Mouse (Mus musculus) kidney, embryonic 16.5 days (tissue): ENCODE data around the gene Nos1ap. TPM values are rescaled to one million over a fixed set of nuclear protein-coding genes. Genes with fewer than 3 reads are reported as not detected.

Source experiments
- ATAC-seq: fragments of 200-750 bp; cut with Nextera tagmentation; 2 replicates; pipeline ENCODE4 v1.8.0; 2017; ENCODE audit warnings: moderate TSS enrichment; ENCODE audit not compliant: low FRiP score, low TSS enrichment
- H3K27ac ChIP-seq: fragments of 300-500 bp; sonication (generic); 2 replicates; pipeline ENCODE4 v1.5.1; 2014; ENCODE audit warnings: low read length
- H3K27me3 ChIP-seq: fragments of 300-500 bp; sonication (generic); 2 replicates; pipeline ENCODE4 v1.6.1; 2014; ENCODE audit warnings: low read length, control low read depth, mixed read lengths; ENCODE audit not compliant: insufficient read depth
- H3K36me3 ChIP-seq: fragments of 300-500 bp; sonication (generic); 2 replicates; pipeline ENCODE4 v1.6.1; 2014; ENCODE audit warnings: low read length, control low read depth, mixed read lengths; ENCODE audit not compliant: insufficient read depth
- H3K4me1 ChIP-seq: fragments of 300-500 bp; sonication (generic); 2 replicates; pipeline ENCODE4 v1.6.1; 2014; ENCODE audit warnings: low read length, control low read depth, mixed read lengths; ENCODE audit not compliant: insufficient read depth
- H3K4me2 ChIP-seq: fragments of 300-500 bp; sonication (generic); replicated peaks from 2 replicates; pipeline ENCODE4 v1.6.1; 2014; ENCODE audit warnings: low read depth, low read length
- H3K4me3 ChIP-seq: fragments of 300-500 bp; sonication (generic); 2 replicates; pipeline ENCODE4 v1.5.1; 2014; ENCODE audit warnings: mild to moderate bottlenecking, low read length
- H3K9ac ChIP-seq: fragments of 300-500 bp; sonication (generic); replicated peaks from 2 replicates; pipeline ENCODE4 v1.6.1; 2014; ENCODE audit warnings: low read length
- H3K9me3 ChIP-seq: fragments of 300-500 bp; sonication (generic); 2 replicates; pipeline ENCODE4 v1.6.1; 2016; ENCODE audit warnings: low read length, control low read depth
- WGBS: fragments of 180-500 bp; shearing (Covaris S2); extraction: QIAGEN DNeasy Blood & Tissue Kit; methylation state at CpG from one replicate; pipeline ENCODE4 v1.1.7; 2014; 5-methylcytosine and 5-hydroxymethylcytosine counted together
- polyA plus RNA-seq: library from polyadenylated mRNA; unstranded; fragments of >200 nt; fragmentation: Nextera tagmentation; extraction: Ambion mirVana; gene quantifications from 2 replicates; pipeline ENCODE4 v1.2.1, GENCODE M21; 2015

The Nos1ap gene
- polyA plus RNA-seq, 1 experiment from 2014 or later = 18.0 TPM

DNA sequence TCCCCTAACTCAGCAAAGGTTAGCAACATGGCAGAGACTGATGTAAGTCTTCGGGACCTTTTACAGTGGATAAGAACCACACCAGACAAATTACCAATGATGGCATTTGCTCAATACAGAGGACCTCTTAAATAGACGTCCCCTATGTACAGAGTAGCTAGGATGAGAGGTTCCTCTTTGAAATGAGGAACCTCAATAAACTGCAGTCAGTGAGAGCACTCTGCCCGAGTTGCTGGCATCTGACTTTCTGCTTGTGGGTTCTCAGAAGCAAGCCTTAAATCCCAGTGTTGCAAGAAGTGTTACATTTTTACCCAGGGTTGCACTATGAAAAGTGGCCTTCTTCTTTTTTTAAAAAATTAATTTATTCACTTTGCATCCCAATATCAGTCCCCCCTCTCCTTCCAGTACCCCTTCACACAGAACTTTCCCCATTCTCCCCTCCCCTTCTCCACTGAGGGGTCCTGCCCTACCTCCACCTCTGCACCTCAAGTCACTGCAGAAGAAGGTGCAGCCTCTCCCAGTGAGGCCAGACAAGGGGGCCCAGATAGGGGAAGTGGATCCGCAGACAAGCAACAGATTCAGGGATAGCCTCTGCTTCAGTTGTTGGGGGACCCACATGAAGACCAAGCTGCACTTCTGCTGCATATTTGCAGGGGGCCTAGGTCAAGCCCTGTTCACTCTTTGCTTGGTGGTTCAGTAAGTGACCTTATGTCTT lies 307.1 kb downstream of the Nos1ap start:
- no peaks in the 10 kb centered on the region for H3K9me3 ChIP-seq
- H3K9ac ChIP-seq = no peak overlapping the region
- H3K27ac ChIP-seq = no peak overlapping the region
- H3K4me3 ChIP-seq = no peak overlapping the region
- H3K4me2 ChIP-seq = no peak overlapping the region
- 72% methylated on average over 4 of the region's 4 CpGs for WGBS
- no peaks in the 10 kb centered on the region for H3K4me1 ChIP-seq
- H3K27me3 ChIP-seq = no peaks in the 10 kb centered on the region
- H3K36me3 ChIP-seq = no peaks in the 10 kb centered on the region
- ATAC-seq = no peak

- no peak within 1 kb of the TSS for H3K4me2 ChIP-seq
- H3K36me3 ChIP-seq = no peaks in the 10 kb centered on the region
- ATAC-seq = no peak
- peaks cover 4% of the 10 kb centered on the region for H3K9me3 ChIP-seq
- no peaks in the 10 kb centered on the region for H3K27me3 ChIP-seq
- no peak within 1 kb of the TSS for H3K27ac ChIP-seq
- no peak within 1 kb of the TSS for H3K9ac ChIP-seq
- no peak within 1 kb of the TSS for H3K4me3 ChIP-seq
- 62% methylated on average over 2 of the region's 3 CpGs for WGBS
- no peaks in the 10 kb centered on the region for H3K4me1 ChIP-seq
Observed at GRCm38 (mm10) chr1:170277016-170277415, 312.6 kb downstream of the Nos1ap start, which contains the start of gene Sh2d1b1. Gene Sh2d1b1, plus strand, starts transcription at chr1:170277320.

DNA sequence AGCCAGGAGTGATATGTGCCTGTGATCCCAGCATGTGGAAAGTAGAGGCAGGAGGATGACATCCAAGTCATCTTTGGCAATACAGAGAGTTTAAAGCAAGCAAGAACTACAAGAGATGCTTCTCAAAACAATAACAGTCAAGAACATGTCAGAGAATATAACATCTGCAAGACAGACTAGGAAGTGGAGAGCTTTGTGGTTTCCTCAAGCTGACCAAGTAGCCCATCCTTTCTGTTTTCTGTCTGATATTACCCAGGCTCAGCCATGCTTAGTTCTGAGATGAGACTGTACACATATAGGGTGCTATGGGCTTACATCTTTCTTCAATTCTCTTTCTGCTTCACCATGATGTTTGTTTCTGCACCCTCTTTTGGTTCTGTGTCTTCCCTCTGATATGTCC lies 316.4 kb downstream of the Nos1ap start:
- Histone ChIP-seq H3K4me2 (no peak overlapping the region), H3K27me3 (no peaks in the 10 kb centered on the region), H3K4me3 (no peak overlapping the region), H3K27ac (no peak overlapping the region), H3K4me1 (no peaks in the 10 kb centered on the region), H3K9me3 (peaks cover 4% of the 10 kb centered on the region), H3K36me3 (no peaks in the 10 kb centered on the region), H3K9ac (no peak overlapping the region)
- no peak for ATAC-seq

GRCm38 (mm10) chr1:170270696-170271095 lies 319.0 kb downstream of the Nos1ap start:
- 64% methylated on average over 4 of the region's 4 CpGs for WGBS
- no peak for ATAC-seq

DNA sequence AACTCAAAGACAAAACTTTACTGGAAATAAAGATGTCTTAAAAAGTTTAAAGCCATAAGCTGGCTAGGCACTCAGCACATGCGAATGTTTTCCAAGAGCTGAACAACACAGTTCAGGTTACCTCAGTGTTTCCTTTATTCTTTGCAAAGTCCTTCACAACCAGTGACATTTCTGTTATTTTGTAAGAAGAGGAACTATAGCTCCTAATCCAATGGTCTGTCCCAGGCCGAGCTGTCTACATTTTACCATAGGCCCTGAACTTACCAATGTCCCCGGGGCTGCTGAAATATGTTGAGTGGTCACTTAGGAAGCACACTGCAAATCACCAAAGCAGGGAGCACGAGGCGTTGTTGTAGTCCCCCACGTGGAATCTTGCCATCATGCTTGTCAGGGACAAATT lies 319.4 kb downstream of the Nos1ap start:
- WGBS = 75% methylated on average over 6 of the region's 6 CpGs
- no peak for ATAC-seq
- H3K4me3 ChIP-seq = no peak overlapping the region

More at GRCm38 (mm10) chr1:170270696-170271095, 319.0 kb downstream of the Nos1ap start:
- H3K27ac ChIP-seq = no peak overlapping the region
- H3K4me1 ChIP-seq = no peaks in the 10 kb centered on the region
- H3K36me3 ChIP-seq = no peaks in the 10 kb centered on the region
- H3K27me3 ChIP-seq = no peaks in the 10 kb centered on the region
- H3K4me2 ChIP-seq = no peak overlapping the region
- H3K9me3 ChIP-seq = peaks cover 11% of the 10 kb centered on the region
- H3K9ac ChIP-seq = no peak overlapping the region
- H3K4me3 ChIP-seq = no peak overlapping the region

DNA sequence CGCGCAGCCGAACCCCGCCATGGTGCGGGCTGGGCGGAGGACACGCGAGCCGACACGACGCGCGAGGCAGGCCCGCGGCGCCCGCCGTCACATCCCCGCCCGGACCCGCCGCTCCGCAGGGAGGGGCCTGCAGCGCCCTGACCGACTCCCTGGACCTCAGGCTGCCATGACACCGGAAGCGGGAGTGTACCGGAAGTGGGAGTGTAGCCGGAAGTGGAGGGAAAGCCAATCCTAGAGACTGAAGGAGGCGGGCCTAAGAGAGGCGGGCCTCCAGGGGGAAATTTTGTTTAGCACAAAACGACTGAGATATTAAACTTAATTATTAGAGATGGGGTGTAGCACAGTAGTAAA lies 334.1 kb downstream of the Nos1ap start:
- Histone ChIP-seq H3K36me3 (no peaks in the 10 kb centered on the region), H3K9me3 (peaks cover 3% of the 10 kb centered on the region; the same call in 1 of the 2 replicates), H3K27me3 (no peaks in the 10 kb centered on the region), H3K4me3 (peak overlapping the region; percentile 66), H3K4me2 (peak overlapping the region; percentile 68), H3K27ac (no peak overlapping the region), H3K9ac (peak overlapping the region; percentile 81), H3K4me1 (no peaks in the 10 kb centered on the region)
- ATAC-seq = peak; percentile 98
- 6% methylated on average over 32 of the region's 32 CpGs for WGBS

More for the DNA sequence above, 319.4 kb downstream of the Nos1ap start:
- Histone ChIP-seq H3K36me3 (no peaks in the 10 kb centered on the region), H3K9me3 (peaks cover 8% of the 10 kb centered on the region; the same call in 1 of the 2 replicates), H3K4me2 (no peak overlapping the region), H3K27me3 (no peaks in the 10 kb centered on the region), H3K4me1 (no peaks in the 10 kb centered on the region), H3K27ac (no peak overlapping the region), H3K9ac (no peak overlapping the region)

DNA sequence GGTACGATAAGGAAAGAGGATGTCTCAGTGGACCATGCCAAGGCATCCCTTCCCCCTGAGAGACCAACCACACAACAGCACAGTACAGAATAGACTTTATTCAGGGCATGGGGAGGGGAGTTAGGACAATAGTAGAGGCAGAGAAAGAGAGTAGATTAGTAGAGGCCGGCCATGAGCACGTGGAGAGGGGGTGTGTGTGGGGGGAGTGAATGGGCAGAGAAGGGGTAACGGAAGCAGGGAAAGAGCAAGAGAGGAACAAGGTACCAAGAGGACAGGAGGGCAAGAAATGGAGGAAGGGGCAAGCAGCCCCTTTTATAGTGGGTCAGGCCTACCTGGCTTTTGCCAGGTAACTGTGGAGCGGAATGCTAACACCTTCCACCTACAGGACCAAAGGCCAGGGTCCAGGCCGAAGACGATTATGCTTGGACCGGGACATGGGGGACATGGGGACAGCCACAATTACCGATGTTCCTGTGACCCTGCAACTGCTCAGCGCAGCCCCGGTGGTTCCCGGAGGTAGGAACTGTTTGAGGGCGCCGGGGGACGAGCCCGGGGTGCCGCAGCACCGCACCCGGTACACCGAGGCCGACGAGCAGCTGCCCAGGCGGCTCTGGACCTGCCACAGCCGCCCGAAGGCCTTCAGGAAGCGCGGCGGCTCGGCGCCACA lies 334.6 kb downstream of the Nos1ap start:
- Histone ChIP-seq H3K9ac (peak overlapping the region; percentile 81), H3K27me3 (no peaks in the 10 kb centered on the region), H3K27ac (no peak overlapping the region), H3K4me2 (peak overlapping the region; percentile 68), H3K36me3 (no peaks in the 10 kb centered on the region), H3K4me1 (no peaks in the 10 kb centered on the region), H3K9me3 (peaks cover 3% of the 10 kb centered on the region; the same call in 1 of the 2 replicates), H3K4me3 (peak overlapping the region; percentile 66)
- WGBS = 29% methylated on average over 30 of the region's 30 CpGs
- peak; percentile 82 for ATAC-seq

Other genes with a start within 250 kb of the Nos1ap start
- gene Olfml2b, start 54.7 kb upstream of the Nos1ap start, polyA plus RNA-seq = 10.8 and 13.1 TPM in 2 replicates